Mouse (Mus musculus): Measurements from ENCODE around the gene Unc5a.

GRCm38 (mm10) chr13:55004646-55005045 is 55.4 kb downstream of the Unc5a start:
- TF ChIP-seq CTCF (IDR thresholded peaks at IDR 0.05; ENCODE audit: borderline replicate concordance, extremely low read depth, insufficient read depth, insufficient read length) (no peak), POLR2A (IDR thresholded peaks at IDR 0.05; ENCODE audit: borderline replicate concordance, extremely low read depth, insufficient read depth, insufficient read length, poor library complexity, severe bottlenecking) (no peak)

Measured in brain, embryonic 14.5 days (tissue).